Mouse (Mus musculus): ENCODE measurements around the gene Stat3. TPM values are rescaled to one million over a fixed set of nuclear protein-coding genes. Genes with fewer than 3 reads are reported as not detected.

Stat3 gene
- total RNA-seq, 2 experiments from 2014 or later: 35.9 to 39.0 TPM

DNA sequence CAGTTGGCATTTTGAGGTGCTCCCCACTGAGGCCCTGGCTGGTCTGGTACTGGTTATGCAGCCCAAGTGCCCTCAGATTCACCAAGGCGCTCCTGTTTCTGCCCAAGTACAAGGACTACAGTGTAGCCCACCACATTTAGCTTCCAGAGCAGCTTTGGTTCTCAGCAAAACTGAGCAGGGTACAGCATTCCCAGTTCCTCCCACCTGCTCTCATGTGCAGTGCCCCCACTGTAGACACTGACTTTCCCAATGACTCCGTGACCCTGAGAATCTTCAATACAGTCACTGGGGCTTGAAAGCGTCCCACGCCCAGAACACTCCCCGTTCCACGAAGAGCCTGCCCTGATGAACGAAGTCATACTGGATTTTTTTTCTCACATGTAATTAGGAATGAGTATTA is 8.7 kb downstream of the Stat3 start:
- DNase-seq (ENCODE audit: low spot score in 2 of 2): no peak

DNA sequence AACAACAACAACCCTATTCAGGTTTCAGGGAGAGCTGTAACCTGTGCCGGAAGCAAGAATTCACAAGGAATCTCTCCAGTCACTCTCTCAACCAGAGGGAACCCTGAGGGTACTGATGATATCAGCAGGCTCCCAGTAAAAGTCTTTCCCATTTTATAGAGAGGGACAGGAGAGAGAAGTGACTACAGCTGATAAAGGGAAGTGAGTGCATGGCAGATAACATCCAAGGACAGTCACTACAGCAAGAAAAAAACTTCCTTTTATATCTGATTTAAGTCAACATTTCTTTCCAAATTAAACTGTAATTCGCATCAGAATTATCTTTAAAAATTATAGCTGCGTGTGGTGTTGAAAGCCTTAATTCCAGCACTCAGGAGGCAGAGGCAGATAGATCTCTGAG is 12.0 kb downstream of the Stat3 start:
- DNase-seq (ENCODE audit: low spot score in 2 of 2): no peak

DNA sequence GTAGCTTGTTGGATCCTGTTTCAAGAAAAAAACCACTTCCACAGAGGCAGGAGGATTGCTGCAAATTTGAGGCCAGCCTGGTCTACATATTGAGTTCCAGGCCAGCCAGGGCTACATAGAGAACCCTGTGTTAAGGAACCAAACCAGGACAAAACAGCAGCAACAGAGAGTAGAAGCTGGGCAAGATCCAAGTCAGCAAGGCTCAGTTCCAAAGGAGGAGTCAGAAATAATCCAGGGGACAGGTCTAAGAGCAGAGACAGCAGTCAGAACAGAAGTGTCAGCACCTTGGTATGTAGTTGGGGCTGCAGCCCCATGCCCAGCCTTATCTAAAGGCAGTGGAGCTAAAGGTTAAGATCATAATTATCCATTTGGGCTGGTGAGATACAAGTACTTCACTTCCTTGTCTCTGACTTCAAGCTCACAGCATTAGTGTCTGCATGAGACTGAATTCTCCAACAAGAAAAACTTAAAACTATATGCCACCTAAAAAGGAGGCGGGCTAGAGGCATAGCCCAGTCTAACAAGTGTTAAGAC is 14.9 kb downstream of the Stat3 start:
- DNase-seq (ENCODE audit: low spot score in 2 of 2): no peak

DNA sequence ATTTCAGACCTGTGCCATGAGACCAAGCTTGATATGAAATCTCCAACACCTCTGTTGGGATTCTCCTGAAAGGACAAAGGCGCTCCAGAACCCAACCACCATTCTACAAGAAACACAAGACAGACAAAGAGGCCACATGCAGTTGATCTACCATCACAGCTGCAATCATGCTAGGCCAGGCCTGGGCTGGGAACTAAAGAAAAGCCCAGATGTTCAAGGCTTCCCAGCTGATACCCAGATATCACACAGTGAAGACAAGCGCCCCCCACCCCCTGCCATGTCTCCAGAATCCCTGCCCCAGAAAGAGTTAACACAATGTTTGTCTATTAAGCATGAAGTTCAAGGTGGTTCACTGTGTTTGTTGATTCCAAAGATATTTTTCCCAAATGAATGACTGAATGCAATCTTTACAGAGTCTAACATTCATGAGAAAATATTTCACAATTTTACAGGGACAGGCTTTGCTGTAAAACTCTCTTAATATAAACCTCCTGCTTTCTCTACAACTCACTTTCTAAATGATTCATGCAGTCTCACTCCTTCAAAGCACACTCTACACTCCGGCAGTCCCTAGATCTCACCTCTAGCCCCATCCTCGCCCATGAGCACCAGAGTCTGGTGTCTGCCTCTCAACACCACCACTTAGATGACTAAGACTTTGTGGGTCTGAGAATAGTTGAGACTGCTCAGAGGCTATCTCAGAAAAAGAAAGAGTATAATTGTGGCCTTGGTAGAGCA is 18.3 kb downstream of the Stat3 start:
- no peak for DNase-seq (ENCODE audit: low spot score in 2 of 2)

DNA sequence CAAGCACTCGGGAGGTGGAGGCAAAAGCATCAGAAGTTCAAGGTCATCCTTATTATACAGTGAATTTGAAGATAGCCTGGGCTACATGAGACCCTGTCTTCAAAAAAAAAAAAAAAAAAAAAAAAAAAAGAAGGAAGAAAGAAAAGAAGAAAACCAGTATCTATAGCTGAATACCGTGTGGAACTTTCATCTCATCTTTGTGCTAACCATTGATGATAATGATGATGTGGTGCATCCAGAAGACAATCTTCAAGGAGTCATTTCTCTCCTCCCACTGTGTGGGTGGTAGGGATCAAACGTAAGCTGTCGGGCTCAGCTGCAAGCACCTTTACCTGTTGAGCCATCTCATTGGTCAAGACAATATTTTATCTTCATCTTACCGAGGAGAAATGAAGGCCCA is 21.3 kb downstream of the Stat3 start:
- DNase-seq (ENCODE audit: low spot score in 2 of 2): no peak

DNA sequence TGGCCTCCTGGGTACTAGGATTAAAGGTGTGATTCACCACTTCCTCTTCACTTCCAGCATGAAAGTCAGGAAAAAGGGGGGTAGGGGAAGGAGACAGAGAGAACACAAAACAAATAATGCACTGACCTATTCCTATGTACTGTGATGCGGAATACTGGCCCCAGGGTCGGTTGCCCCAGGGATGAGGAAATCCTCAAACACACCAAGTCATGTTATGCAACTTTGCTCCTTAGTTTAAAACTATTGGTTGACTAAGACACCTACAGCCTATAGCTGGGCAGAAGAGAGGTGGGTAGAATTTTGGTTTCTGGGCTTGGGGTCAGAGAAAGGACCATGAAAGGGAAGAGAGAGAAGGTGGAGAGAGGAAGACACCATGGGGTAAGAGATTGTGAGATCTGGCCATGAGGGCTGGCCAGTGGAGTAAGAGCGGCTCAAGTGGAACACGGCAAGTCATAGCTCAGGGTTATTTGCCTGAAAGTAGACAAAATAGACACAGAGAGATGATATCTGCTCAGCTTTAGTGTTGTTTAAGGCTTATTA is 22.8 kb downstream of the Stat3 start:
- no peak for DNase-seq (ENCODE audit: low spot score in 2 of 2)

DNA sequence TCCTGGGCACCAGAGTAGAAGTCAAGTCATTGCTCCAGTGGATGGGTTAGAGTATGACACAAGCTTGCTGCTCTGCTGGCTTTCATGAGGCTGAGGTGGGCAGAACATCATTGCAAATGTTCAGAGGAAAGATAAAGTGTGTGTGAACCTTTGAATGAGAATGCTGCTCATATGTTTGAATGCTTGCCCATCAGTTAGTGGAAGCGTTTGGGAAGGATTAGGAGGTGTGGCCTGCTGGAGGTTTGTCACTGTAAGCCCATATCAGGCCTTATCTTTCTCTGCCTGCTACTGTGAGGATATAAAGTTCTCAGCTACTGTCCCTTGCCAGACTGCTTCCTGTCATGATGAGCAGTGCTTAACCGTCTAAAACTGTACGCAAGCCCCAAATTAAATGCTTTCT is 24.3 kb downstream of the Stat3 start:
- no peak for DNase-seq (ENCODE audit: low spot score in 2 of 2)

DNA sequence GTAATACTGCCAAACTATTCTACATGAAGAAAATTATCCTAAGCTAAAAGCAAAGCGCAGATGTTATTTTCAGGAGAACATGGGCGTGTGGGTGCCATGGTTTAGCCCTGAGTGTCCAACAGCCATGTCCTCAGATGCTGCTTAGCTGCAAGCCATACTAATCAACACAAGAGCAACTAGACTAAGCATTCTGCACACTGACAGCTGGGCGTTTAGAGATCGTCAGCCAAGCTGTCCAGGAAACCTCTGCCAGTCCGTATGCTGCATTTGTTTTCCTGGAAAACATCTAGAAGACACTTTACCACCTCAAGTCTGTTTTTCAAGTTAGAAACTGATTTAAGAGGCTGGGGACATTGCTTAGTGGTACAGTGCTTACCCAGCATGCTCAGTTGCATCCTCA is 24.9 kb downstream of the Stat3 start:
- DNase-seq (ENCODE audit: low spot score in 2 of 2): no peak

DNA sequence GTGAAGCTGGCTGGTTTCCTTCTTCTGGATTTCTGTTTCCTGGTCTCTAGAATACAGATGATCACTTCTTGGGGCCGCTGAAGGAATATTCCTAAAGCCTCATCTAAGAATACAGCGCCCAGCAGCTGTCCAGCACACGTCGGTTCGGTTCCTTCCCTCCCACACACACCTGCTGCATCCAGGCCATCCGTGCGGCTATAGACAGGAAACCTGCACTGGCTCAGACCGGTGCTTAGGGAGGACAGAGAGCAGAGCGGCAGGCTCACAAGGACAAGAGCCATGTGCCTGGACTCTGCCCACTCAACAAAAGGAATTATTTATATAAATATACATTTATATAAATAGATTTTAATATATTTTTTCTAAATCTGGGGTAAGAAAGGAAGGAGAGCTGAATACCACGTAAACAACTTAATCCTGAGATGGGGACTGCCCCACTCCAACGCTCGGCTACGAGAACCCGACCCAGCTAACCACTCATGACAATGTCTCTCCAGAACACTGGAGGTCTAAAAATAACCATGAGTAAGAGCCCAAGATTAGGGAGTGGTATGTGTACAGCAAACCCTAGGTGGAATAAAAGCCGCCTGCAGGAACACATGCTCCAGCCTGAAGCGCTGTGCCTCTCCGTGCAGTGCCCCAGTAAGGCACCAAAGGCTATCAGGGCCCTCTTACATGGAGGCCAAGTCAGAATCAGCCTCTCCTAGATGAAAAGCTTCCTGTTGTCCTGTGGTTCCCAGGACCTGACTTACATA is 26.8 kb downstream of the Stat3 start:
- no peak for DNase-seq (ENCODE audit: low spot score in 2 of 2)

DNA sequence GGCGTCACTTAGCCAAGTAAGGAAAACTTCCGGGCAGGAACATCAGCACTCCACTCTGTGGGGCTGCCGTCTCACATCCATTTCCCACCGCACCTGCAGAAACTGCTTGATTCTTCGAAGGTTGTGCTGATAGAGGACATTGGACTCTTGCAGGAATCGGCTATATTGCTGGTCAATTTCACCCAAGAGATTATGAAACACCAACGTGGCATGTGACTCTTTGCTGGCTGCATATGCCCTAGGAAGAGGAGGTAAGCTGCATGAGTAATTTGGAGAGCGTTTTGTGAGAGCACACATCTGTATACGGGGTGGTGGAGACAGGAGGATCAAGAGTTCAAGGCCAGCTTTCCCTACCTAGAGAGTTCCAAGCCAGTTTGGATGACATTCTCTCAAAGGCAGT is 30.8 kb downstream of the Stat3 start:
- DNase-seq (ENCODE audit: low spot score in 2 of 2): no peak

DNA sequence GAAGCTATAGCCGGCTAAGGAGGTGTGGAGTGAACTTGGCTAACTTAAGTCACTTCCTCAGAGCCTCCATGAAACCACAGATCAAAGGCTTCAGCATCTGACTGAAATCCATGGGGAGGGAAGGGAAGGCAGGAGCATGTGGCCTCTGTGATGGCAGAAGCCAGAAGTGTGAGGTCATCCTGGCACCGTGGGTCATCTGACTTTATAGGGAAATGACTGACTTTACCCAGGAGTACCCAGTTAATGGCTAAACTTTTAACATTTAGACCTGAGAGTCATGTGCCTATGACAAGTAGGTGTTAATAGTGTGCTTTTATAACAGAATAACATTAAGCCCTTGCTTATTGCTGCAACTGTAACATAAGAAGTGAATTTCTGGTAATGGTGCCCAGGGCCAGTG is 31.2 kb downstream of the Stat3 start:
- DNase-seq (ENCODE audit: low spot score in 2 of 2): no peak

DNA sequence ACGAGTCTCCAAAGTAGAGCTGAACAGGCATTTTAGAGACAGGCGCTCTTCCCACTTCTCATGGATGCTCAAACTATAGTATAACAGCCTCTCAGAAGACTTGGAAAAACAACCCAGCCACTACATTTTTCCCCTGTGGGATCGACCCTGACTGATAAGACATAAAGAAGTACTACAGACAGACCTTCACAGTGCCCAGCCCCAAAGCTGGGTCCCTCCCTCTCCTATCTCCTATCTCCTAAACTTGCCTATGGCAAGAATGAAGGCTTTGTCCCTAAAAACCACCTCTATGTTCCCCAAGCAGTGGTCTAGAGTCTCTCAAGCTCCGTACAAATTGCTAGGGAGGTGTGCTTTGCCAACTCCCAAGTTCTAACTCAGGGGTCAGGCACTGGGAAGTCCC is 32.5 kb downstream of the Stat3 start:
- DNase-seq (ENCODE audit: low spot score in 2 of 2): no peak

DNA sequence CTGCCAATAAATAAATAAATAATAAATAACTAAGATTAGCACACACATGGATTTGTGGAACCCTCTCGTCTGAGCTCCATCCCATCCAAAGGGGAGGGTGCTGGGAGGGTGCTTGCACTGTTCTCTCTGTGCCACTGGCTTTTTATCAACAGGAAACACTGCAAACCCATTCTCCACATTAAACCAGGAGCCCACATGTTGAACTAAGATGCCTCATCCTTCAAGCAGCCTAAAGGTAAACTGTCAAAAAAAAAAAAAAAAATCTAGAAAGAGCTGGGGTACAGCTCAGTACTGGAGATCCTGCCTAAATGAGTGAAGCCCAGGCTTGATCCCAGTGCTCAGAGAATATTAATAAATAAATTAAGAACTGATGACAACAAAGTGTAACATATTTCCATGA is 33.4 kb downstream of the Stat3 start:
- no peak for DNase-seq (ENCODE audit: low spot score in 2 of 2)

DNA sequence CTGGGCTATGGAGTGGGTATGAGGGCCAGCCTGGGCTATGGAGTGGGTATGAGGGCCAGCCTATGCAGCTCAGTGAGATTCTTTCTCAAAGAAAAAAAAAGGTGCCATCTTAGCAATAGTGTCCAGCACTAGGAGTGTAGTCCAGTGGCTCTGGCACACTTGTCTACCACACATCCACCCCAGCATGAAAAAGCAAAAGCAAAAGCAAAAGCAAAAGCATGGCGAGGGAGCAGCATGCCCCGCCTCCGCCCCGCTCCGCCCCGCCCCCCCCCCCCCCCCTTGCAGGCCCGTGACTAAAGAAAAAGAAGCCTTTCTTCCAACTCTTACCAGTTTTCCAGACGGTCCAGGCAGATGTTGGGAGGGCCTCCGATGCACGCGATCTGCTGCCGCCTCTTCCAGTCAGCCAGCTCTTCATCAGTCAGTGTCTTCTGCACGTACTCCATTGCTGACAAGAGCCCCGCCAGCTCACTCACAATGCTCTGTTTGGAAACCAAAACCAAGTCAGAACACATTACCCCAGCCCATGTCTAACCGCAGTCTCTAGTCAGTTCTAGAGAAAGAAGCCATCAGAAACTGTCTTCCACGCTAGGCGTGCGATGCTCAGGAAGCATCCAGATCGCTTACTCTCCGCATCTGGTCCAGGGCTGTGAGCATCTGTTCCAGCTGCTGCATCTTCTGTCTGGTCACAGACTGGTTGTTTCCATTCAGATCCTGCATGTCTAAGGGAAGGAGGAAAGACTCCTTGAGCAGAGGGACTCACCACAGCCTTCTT is 34.6 kb downstream of the Stat3 start:
- DNase-seq (ENCODE audit: low spot score in 2 of 2): no peak

DNA sequence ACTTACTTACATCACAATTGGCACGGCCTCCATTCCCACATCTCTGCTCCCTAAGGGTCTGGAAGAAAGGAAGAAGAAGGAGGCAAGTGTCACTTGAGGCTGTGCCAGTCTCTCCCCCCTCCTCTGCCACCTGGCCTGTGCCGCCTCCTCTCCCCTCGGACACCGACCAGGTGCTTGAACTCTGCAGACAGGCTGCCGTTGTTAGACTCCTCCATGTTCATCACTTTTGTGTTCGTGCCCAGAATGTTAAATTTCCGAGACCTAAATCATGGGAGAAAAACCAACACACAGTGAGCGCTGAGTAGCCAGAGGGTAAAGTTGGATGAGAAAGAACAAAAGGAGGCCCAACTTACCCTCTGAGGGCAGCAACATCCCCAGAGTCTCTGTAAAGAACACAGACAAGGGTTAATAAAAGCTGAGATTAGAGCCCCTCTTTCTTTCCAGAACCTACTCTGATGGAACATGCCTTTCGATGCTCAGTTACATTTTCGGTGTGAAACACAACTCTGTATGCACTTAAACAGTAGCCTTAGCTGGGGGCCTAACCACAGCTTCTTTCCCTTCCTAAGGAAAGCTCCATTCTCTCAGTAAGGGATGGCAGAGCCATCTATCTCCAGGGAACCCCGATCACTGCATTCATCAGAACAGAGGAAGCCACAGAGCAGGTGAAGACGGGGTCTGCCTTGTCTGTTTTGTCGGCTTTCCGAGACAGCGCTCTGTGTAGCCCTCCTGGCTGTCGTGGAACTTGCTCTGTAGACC is 40.7 kb downstream of the Stat3 start:
- no peak for DNase-seq (ENCODE audit: low spot score in 2 of 2)

DNA sequence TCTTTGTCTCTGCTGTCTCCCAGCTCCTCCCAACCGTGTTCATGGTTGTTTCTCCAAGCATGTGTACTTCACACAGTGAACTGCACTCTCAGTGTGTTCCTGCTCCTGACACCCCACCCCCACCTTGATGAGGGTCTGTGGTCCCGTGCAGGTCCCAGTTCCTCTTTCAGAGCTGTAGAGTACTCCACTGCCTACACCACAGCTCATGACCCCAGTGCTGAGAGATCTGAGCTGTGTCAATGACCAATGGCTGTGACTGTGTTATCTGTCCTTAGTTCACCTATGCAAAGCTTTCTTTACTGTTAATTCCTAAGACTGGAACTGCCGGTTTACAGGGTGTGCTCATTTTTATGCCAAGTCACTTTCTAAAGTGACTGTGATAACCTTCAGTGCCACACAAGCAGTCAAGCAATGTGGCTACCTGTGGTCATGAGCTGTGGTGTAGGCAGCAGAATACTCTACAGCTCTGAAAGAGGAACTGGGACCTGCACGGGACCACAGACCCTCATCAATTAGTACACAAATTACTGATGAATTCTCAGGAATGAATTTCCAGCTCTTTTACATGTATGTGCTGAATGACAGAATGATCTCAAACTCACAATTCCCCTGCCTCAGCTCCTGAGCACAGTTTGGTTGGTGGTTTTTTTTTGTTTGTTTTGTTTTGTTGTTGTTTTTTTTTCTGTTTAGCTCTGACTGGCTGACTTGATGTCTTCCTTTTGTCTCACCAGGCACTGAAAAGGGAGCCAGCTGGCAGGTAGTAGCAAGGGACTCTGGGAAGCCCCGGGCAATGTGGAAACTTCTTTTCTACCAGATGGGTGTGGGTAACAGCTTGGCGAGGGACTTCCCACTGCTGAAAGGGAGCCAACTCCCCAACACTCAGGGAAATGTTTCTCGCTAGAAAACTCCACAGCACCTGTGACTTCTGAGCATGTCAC is 41.8 kb downstream of the Stat3 start:
- peak; percentile 59 to 62 for DNase-seq (ENCODE audit: low spot score in 2 of 2)

DNA sequence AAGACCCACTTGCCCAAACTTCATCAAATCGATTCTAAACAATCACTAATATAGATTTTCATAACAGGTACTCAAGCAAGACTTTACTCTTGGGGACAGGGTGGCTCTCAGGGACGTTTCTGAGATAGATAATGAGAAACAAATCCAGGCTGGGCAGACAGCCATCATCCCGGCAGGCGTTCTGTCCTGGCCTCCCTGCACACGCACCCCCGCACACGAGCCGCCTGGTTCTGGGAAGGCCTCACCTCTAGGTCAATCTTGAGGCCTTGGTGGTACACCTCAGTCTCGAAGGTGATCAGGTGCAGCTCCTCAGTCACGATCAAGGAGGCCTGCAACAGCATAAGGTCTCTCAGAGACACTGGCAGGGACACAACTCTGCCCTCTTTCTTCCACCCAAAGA is 43.3 kb downstream of the Stat3 start:
- DNase-seq (ENCODE audit: low spot score in 2 of 2): no peak

DNA sequence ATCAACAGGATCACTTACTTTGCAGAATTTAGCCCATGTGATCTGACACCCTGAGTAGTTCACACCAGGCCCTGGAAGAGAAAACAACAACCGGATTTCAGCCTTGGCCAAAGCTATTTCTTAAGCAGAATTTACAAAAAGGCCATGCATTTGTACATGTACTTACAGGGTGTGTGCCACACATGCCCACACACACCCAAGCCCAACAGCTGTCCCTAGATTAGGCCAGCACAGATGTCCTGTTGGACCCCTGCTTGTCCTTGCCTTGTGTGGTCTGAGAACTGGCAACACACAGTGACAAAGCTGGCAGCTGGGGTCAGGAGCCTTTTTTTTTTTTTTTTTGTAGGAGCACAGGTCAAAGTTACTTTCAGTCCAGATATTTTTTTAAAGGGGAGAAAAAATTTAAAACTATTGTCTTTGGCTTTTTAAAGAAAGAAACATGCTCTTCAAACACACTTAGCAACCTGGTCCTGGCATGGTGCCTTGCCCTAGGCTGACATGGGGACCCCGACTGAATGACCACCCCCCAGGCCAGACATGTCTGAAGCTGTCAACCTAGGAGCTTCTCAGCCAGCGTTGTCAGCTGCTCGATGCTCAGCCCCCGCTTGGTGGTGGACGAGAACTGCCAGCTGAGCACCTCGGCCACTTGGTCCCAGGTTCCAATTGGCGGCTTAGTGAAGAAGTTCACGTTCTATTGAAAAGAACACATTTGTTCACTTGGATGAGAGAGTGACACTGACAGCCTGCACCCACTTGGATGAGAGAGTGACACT is 45.0 kb downstream of the Stat3 start:
- no peak for DNase-seq (ENCODE audit: low spot score in 2 of 2)

DNA sequence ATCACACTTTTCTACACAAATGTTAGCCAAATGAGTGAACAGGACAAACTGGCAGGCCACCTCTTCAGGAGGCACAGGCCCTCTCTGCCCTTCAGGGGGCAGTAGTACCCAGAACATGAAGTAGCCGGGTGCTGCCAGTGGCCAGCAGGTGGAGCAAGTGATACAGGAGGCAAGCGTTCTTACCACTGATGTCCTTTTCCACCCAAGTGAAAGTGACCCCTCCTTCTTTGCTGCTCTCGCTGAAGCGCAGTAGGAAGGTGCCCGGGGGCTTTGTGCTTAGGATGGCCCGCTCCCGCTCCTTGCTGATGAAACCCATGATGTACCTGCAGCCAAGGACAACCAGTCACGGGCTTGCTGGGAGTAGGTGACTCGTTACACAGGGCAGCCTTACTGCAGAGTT is 45.9 kb downstream of the Stat3 start:
- DNase-seq (ENCODE audit: low spot score in 2 of 2): peak; percentile 92
